Mouse (Mus musculus) intestine, postnatal 0 days (tissue): ENCODE measurements around the gene C530008M17Rik. TPM values are rescaled to one million over a fixed set of nuclear protein-coding genes. Genes with fewer than 3 reads are reported as not detected.

Experiments used
- ATAC-seq: fragments of 200-750 bp; cut with Nextera tagmentation; 2 replicates; pipeline ENCODE4 v1.8.0; 2017; ENCODE audit warnings: mild to moderate bottlenecking, moderate TSS enrichment, moderate library complexity
- H3K27ac ChIP-seq: fragments of 300-500 bp; sonication (generic); 2 replicates; pipeline ENCODE4 v1.5.1; 2014; ENCODE audit warnings: mild to moderate bottlenecking, low read depth, low read length, moderate library complexity
- H3K27me3 ChIP-seq: fragments of 300-500 bp; sonication (generic); replicated peaks from 2 replicates; pipeline ENCODE4 v1.6.1; 2014; ENCODE audit warnings: low read length, mixed read lengths; ENCODE audit not compliant: control insufficient read depth, insufficient read depth
- H3K36me3 ChIP-seq: fragments of 300-500 bp; sonication (generic); 2 replicates; pipeline ENCODE4 v1.6.1; 2014; ENCODE audit warnings: mild to moderate bottlenecking, moderate library complexity; ENCODE audit not compliant: control insufficient read depth, insufficient read depth
- H3K4me1 ChIP-seq: fragments of 300-500 bp; sonication (generic); replicated peaks from 2 replicates; pipeline ENCODE4 v1.6.1; 2014; ENCODE audit warnings: antibody characterized with exemption, low read length, mixed read lengths; ENCODE audit not compliant: control insufficient read depth, insufficient read depth
- H3K4me2 ChIP-seq: fragments of 300-500 bp; sonication (generic); replicated peaks from 2 replicates; pipeline ENCODE4 v1.6.1; 2014; ENCODE audit warnings: low read depth, mild to moderate bottlenecking, moderate library complexity
- H3K4me3 ChIP-seq: fragments of 300-500 bp; sonication (generic); 2 replicates; pipeline ENCODE4 v1.5.1; 2014; ENCODE audit warnings: low read depth, low read length
- H3K9ac ChIP-seq: fragments of 300-500 bp; sonication (generic); 2 replicates; pipeline ENCODE4 v1.6.1; 2014; ENCODE audit warnings: mild to moderate bottlenecking, low read depth, low read length
- H3K9me3 ChIP-seq: fragments of 300-500 bp; sonication (generic); 2 replicates; pipeline ENCODE4 v1.6.1; 2016; ENCODE audit warnings: mixed run types; ENCODE audit not compliant: control insufficient read depth
- CTCF ChIP-seq: sonication (generic); IDR thresholded peaks from 2 replicates; pipeline ENCODE4 v1.5.1; 2016; ENCODE audit warnings: low read depth, mild to moderate bottlenecking, control low read depth, antibody characterized with exemption, moderate library complexity
- WGBS: fragments of 180-500 bp; shearing (Covaris S2); extraction: QIAGEN DNeasy Blood & Tissue Kit; methylation state at CpG from one replicate; pipeline ENCODE4 v1.1.7; 2014; 5-methylcytosine and 5-hydroxymethylcytosine counted together
- polyA plus RNA-seq: library from polyadenylated mRNA; unstranded; fragments of >200 nt; fragmentation: Nextera tagmentation; extraction: Ambion mirVana; gene quantifications from 2 replicates; pipeline ENCODE4 v1.2.1, GENCODE M21; 2015

C530008M17Rik gene
- polyA plus RNA-seq, 1 experiment from 2014 or later, result 15.3 TPM

DNA sequence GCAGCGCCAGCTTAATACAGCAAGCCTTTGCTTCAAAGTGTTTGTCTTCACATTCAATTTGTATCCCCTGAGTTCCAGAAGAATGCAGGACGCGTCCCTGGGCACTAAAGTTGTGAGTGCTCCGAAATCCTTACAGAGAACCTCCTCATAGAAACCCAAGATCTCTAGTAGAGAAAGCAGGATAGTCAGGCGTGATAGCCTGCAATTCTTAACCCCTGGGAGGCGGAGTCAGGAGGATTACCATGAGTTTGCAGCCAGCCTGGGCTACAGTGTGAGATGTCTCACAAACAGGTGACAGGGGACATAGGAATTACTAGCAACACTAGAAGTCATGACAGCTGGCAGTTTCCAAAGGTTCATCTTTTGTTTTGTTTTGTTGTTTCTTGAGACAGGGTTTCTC lies 213.2 kb downstream of the C530008M17Rik start:
- no peaks in the 10 kb centered on the region for H3K4me1 ChIP-seq
- TF ChIP-seq CTCF, result no peak
- peaks cover 34% of the 10 kb centered on the region for H3K36me3 ChIP-seq
- H3K4me3 ChIP-seq, result no peak overlapping the region
- no peak overlapping the region for H3K27ac ChIP-seq
- WGBS, result 76% methylated on average over 6 of the region's 6 CpGs
- no peak overlapping the region for H3K9ac ChIP-seq
- no peaks in the 10 kb centered on the region for H3K27me3 ChIP-seq
- no peak for ATAC-seq
- no peaks in the 10 kb centered on the region for H3K9me3 ChIP-seq
- H3K4me2 ChIP-seq, result peak overlapping the region; percentile 51

DNA sequence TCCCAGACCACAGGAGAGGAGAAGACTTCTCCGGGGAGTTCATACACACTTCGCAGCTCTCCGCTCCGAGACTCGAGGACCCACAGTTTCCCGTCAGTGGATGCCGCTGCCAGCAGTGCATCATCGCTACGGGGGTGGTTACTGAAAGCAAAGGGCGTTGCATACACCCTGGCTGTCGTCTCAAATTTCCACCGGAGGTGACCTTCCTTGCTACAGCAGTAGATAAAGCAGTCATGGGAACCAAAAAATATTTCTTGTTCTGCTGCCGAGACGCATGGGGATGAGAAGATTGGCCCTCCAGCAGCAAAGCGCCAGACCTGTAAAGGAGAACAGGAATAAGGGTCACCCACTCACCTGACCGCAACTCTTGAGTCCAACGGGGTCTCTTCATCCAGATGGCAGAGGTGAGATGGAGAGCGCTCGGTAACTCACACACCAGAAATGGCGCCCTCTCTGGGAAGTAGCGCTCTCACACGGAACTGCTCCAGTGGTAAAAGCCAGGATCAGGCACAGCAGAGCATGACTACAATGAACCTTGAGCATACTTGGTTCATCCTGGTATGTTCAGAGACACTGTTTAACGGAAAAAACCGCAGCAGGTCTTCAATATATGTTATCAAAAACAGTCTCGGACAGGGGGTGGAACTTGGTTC lies 219.9 kb downstream of the C530008M17Rik start:
- ATAC-seq, result no peak
- H3K36me3 ChIP-seq, result peaks cover 19% of the 10 kb centered on the region
- WGBS, result 91% methylated on average over 25 of the region's 25 CpGs

DNA sequence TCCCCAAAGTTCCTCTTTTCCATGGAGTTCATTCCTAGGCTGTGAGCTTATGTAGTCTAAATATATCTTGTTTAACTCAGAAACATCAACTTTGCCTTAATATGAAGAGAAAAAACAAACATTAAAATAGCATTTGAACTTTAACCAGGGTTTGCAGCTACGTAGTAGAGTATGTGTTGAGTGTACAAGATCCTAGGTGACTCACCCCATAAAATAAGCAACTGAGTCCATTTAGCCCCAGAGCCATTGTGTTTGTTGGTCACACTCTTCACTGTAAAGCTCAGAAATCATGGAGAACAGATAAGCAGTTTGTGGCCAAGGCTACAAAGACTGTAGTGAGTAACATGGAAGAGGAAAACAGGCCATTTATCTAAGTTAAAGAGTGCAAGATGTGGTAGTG lies 227.8 kb downstream of the C530008M17Rik start:
- no peak overlapping the region for H3K4me3 ChIP-seq
- no peak overlapping the region for H3K27ac ChIP-seq
- no peaks in the 10 kb centered on the region for H3K9me3 ChIP-seq
- no peak overlapping the region for H3K9ac ChIP-seq
- peaks cover 44% of the 10 kb centered on the region for H3K36me3 ChIP-seq
- no peak for ATAC-seq
- no peak for TF ChIP-seq CTCF
- no peaks in the 10 kb centered on the region for H3K4me1 ChIP-seq
- H3K27me3 ChIP-seq, result no peaks in the 10 kb centered on the region
- no peak overlapping the region for H3K4me2 ChIP-seq
- 56% methylated on average over 1 of the region's 1 CpGs for WGBS

More for the DNA sequence above, 219.9 kb downstream of the C530008M17Rik start:
- no peak for TF ChIP-seq CTCF
- no peaks in the 10 kb centered on the region for H3K9me3 ChIP-seq
- H3K4me2 ChIP-seq, result no peak overlapping the region
- H3K27me3 ChIP-seq, result no peaks in the 10 kb centered on the region
- H3K4me3 ChIP-seq, result no peak overlapping the region
- no peak overlapping the region for H3K27ac ChIP-seq
- H3K4me1 ChIP-seq, result no peaks in the 10 kb centered on the region
- H3K9ac ChIP-seq, result no peak overlapping the region

DNA sequence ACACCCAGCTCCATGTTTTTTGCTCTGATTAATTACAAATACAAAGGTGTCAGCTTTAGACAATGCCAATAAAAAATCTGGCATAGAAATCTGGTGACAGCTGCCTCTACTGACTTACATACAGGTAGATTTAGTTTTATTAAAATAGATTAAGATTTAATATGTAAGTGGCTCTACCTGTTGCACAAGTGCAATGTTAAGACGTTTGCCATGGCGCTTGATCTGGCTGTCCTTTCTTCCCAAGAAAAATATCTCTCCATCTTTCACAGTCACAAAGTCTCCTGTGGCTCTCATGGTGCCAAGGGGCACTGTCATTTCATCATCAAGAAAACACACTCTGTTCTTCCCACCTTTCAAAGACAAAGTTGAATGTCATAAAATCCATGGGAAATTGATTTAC lies 230.7 kb downstream of the C530008M17Rik start:
- Histone ChIP-seq H3K9me3 (no peaks in the 10 kb centered on the region), H3K4me3 (no peak overlapping the region), H3K4me1 (no peaks in the 10 kb centered on the region), H3K27me3 (no peaks in the 10 kb centered on the region), H3K9ac (no peak overlapping the region), H3K4me2 (no peak overlapping the region), H3K36me3 (peaks cover 54% of the 10 kb centered on the region), H3K27ac (no peak overlapping the region)
- no peak for ATAC-seq
- 94% methylated on average over 2 of the region's 2 CpGs for WGBS
- TF ChIP-seq CTCF, result no peak

DNA sequence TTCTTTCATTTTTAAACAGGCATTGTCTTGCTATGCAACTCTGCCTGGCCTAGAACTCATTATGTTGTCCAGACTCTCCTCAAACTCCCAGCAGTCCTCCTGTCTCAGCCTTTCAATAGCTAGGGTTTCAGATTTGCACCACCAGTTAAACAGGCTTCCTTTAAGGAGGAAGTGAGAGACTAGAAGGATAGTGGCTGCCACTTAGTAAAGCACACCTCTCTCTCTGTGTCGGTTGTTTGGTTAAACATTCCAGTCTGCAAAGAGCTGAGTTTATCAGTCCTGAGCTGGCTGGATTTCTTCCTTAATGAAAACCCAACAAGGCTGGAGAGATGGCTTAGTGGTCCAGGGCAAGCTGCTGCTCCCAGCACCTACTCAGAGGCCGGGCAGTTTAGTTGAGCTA lies 236.3 kb downstream of the C530008M17Rik start:
- Histone ChIP-seq H3K4me2 (no peak overlapping the region), H3K36me3 (peaks cover 39% of the 10 kb centered on the region), H3K9ac (no peak overlapping the region), H3K9me3 (no peaks in the 10 kb centered on the region), H3K4me3 (no peak overlapping the region), H3K27me3 (no peaks in the 10 kb centered on the region), H3K4me1 (no peaks in the 10 kb centered on the region), H3K27ac (no peak overlapping the region)
- 33% methylated on average over 2 of the region's 2 CpGs for WGBS
- ATAC-seq, result no peak
- TF ChIP-seq CTCF, result no peak

DNA sequence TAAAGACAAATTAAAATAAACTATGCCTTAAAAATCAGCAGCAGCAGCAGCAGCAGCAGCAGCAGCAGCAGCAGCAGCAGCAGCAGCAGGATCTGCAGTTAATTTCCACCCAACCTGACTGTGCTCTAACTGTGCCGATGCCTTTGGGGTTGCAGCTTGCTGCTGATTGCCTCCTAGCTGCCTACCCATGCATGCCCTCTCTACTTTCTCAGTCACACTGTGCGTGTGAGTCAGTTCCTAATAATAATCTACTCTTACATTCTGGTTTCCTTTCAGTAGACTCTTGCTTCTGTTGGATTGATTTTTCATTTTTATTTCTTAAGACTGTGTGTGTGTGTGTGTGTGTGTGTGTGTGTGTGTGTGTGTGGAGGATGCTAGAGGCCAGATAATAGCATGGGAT lies 236.8 kb downstream of the C530008M17Rik start:
- H3K36me3 ChIP-seq, result peaks cover 39% of the 10 kb centered on the region
- no peak for ATAC-seq
- no peak overlapping the region for H3K4me2 ChIP-seq
- no peak overlapping the region for H3K4me3 ChIP-seq
- WGBS, result 73% methylated on average over 2 of the region's 2 CpGs
- no peaks in the 10 kb centered on the region for H3K27me3 ChIP-seq
- no peak for TF ChIP-seq CTCF
- no peaks in the 10 kb centered on the region for H3K9me3 ChIP-seq
- no peaks in the 10 kb centered on the region for H3K4me1 ChIP-seq
- H3K27ac ChIP-seq, result no peak overlapping the region
- no peak overlapping the region for H3K9ac ChIP-seq

DNA sequence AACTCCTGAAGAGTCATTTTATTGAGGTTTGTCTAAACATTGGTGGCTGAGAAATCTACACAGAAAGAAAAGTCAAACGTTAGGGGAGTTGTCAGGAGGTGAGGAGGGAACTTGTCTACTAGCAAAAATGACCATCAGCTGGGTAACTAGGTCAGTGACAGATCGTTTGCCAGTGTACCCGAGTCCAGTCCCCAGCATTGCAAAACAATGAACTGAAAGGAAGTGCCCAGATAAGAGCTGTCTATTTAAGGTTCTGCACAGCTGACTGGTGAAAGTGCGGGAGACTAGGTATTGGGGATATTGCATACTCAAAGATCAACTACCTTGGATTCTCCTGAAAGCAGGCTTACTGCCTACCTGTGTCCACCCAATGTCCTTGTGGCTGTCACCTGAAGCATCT lies 245.8 kb downstream of the C530008M17Rik start:
- Histone ChIP-seq H3K9ac (no peak overlapping the region), H3K27me3 (no peaks in the 10 kb centered on the region), H3K27ac (no peak overlapping the region), H3K4me3 (no peak overlapping the region), H3K4me2 (no peak overlapping the region), H3K9me3 (no peaks in the 10 kb centered on the region), H3K4me1 (no peaks in the 10 kb centered on the region), H3K36me3 (0 out of 2 replicates have a peak, but pooled peaks cover 6% of the 10 kb centered on the region)
- no peak for TF ChIP-seq CTCF
- ATAC-seq, result no peak
- 54% methylated on average over 4 of the region's 4 CpGs for WGBS
